Mouse (Mus musculus) ES-E14 (cell line): ENCODE measurements around the gene Klk1b21. TPM values are rescaled to one million over a fixed set of nuclear protein-coding genes. Genes with fewer than 3 reads are reported as not detected.

Source experiments
- DNase-seq: peaks from one replicate; pipeline ENCODE4 v3.0.0-alpha.2; 2013; ENCODE audit warnings: low read depth, low spot score
- H3K27ac ChIP-seq: 2 replicates; pipeline ENCODE4 v1.5.1; 2012; ENCODE audit warnings: low read depth, mild to moderate bottlenecking, low read length, moderate library complexity, mixed read lengths; ENCODE audit not compliant: poor library complexity, insufficient read depth, severe bottlenecking
- H3K36me3 ChIP-seq: 2 replicates; pipeline ENCODE4 v1.6.1; 2012; ENCODE audit warnings: mild to moderate bottlenecking, low read length, moderate library complexity, mixed read lengths; ENCODE audit not compliant: control insufficient read depth, poor library complexity, insufficient read depth, severe bottlenecking
- H3K4me1 ChIP-seq, 2 experiments: fragments of 150-350 bp in 1 of 2; sonication (generic) in 1 of 2; 2 replicates each; pipeline ENCODE4 v1.6.1; 2012; ENCODE audit warnings: low read length in 2 of 2, mild to moderate bottlenecking in 1 of 2, mixed read lengths in 1 of 2; ENCODE audit not compliant: control insufficient read depth in 2 of 2, insufficient read depth in 2 of 2, poor library complexity in 1 of 2
- H3K4me3 ChIP-seq, 2 experiments: fragments of 150-350 bp in 1 of 2; sonication (generic) in 1 of 2; 2 replicates each; pipeline ENCODE4 v1.5.1; 2012; ENCODE audit warnings: low read length in 2 of 2, low read depth in 1 of 2, mild to moderate bottlenecking in 1 of 2, mixed read lengths in 1 of 2; ENCODE audit not compliant: insufficient read depth in 1 of 2, poor library complexity in 1 of 2, severe bottlenecking in 1 of 2
- H3K9ac ChIP-seq: 2 replicates; pipeline ENCODE4 v1.6.1; 2012; ENCODE audit warnings: low read depth, mild to moderate bottlenecking, low read length, mixed read lengths; ENCODE audit not compliant: poor library complexity, insufficient read depth, severe bottlenecking
- H3K9me3 ChIP-seq: fragments of 150-350 bp; sonication (generic); 2 replicates; pipeline ENCODE4 v1.6.1; 2012; ENCODE audit warnings: low read depth, mild to moderate bottlenecking, low read length; ENCODE audit not compliant: control insufficient read depth, insufficient read depth
- CHD2 ChIP-seq: IDR thresholded peaks from 2 replicates; pipeline ENCODE4 v1.6.1; 2014; ENCODE audit warnings: mild to moderate bottlenecking, low read depth, low read length, inconsistent platforms
- HCFC1 ChIP-seq: IDR thresholded peaks from 2 replicates; pipeline ENCODE4 v1.6.1; 2012; ENCODE audit warnings: low read length, inconsistent platforms, borderline replicate concordance; ENCODE audit not compliant: insufficient read depth
- MAFK ChIP-seq: IDR thresholded peaks from 2 replicates; pipeline ENCODE4 v1.6.1; 2014; ENCODE audit warnings: mild to moderate bottlenecking, low read depth, low read length, inconsistent platforms; ENCODE audit not compliant: insufficient read depth
- ZC3H11A ChIP-seq: IDR thresholded peaks from 2 replicates; pipeline ENCODE4 v1.6.1; 2012; ENCODE audit warnings: low read depth, mild to moderate bottlenecking, inconsistent platforms, low read length, borderline replicate concordance
- ZNF384 ChIP-seq: IDR thresholded peaks from 2 replicates; pipeline ENCODE4 v1.6.1; 2012; ENCODE audit warnings: low read depth, low read length, inconsistent platforms
- in situ Hi-C, 2 experiments: fragments of 600-800 bp; cut with MboI; formaldehyde crosslinking; loops; one replicate each; pipeline ENCODE4 v1.15.1; 2025; ENCODE audit warnings: low sequenced_read_pairs in 2 of 2, inconsistent platforms in 1 of 2; ENCODE audit not compliant: unreplicated experiment in 2 of 2
- total RNA-seq: library from RNA; depleted of rRNA; stranded (reverse); fragments of 300-350 nt; gene quantifications from 2 replicates; pipeline ENCODE4 v1.2.3, GENCODE M21; 2012; rRNA removed

The Klk1b21 gene
- total RNA-seq, 1 experiment: not detected

DNA sequence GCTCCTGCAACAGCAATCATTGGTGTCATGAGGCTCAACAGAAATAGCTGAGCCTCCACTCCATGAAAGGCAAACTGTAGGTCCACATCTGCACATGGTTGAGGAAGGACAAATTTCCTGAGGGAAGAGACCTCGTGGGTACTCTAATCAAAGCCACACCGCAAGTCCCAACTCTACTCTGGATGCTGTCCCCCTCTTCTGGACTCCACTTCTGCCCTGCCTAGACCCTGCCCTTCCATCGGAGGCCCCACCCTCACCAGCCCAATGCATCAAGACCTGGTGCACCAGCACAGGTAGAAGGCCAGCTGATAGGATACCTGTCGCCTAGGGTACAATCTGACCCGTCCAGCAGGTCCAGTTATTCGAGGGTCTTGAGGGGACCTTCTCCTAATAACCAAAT is 21.3 kb downstream of the Klk1b21 start:
- Histone ChIP-seq H3K9me3 (no peaks in the 10 kb centered on the region), H3K4me1 (no peaks in the 10 kb centered on the region), H3K4me3 (no peak overlapping the region), H3K27ac (no peak overlapping the region), H3K9ac (no peak overlapping the region), H3K36me3 (no peaks in the 10 kb centered on the region; the same call in 1 of the 2 replicates)
- in situ Hi-C loops: no loop called here
- DNase-seq: no peak
- TF ChIP-seq ZC3H11A (no peak), MAFK (no peak), CHD2 (no peak), HCFC1 (no peak), ZNF384 (no peak)

DNA sequence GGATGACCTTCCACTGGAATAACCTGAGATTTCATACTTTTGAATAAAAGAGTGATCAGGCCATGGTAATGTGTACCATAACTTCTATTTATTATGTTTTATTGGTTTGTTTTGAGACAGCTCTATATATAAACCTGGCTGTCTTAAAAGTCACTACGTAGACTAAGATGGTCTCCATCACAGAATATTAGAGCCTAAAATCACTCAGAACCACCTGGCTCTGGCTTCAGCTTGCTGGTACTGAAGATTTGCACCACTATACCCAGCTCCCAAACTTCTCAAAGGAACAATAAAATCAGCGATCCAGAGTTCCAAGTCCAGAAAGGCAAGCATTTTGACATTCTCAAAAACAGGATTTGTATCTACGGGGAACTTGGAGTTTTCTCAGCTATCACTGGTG is 34.3 kb downstream of the Klk1b21 start, which contains the start of gene Klk1b16:
Klk1b16 (plus strand) TSS at position 301 of the 400 bp plus-strand sequence.
- TF ChIP-seq ZC3H11A: no peak
- TF ChIP-seq ZNF384: no peak
- TF ChIP-seq MAFK: no peak
- TF ChIP-seq HCFC1: no peak
- no peak for TF ChIP-seq CHD2
- Histone ChIP-seq H3K9ac (no peak within 1 kb of the TSS), H3K4me1 (no peaks in the 10 kb centered on the region), H3K4me3 (no peak within 1 kb of the TSS), H3K27ac (no peak within 1 kb of the TSS), H3K9me3 (no peaks in the 10 kb centered on the region), H3K36me3 (no peaks in the 10 kb centered on the region)
- in situ Hi-C loops: loop anchor here in 1 of 2 experiments (10.0 kb wide), 1 partner anchor 62 kb away; no protein-coding TSS in a partner anchor
- no peak for DNase-seq

Other genes with a start within 250 kb of the Klk1b21 start
- gene Klk4, start 221.2 kb upstream of the Klk1b21 start, total RNA-seq: not detected in 2 replicates
- not detected in 2 replicates for gene Klk15, start 168.6 kb upstream of the Klk1b21 start, total RNA-seq
- not detected in 2 replicates for gene Klk1b8, start 151.7 kb upstream of the Klk1b21 start, total RNA-seq
- not detected in 2 replicates for gene Klk1b1, start 135.6 kb upstream of the Klk1b21 start, total RNA-seq
- gene Klk1b9, start 126.3 kb upstream of the Klk1b21 start, total RNA-seq: not detected in 2 replicates
- not detected in 2 replicates for gene Klk1b11, start 106.5 kb upstream of the Klk1b21 start, total RNA-seq
- gene Klk1b26, start 90.2 kb upstream of the Klk1b21 start, total RNA-seq: not detected in 2 replicates
- not detected in 2 replicates for gene Klk1b27, start 50.0 kb upstream of the Klk1b21 start, total RNA-seq
- not detected in 2 replicates for gene Klk1b22, start 10.3 kb downstream of the Klk1b21 start, total RNA-seq
- not detected in 2 replicates for gene Klk1b16, start 34.4 kb downstream of the Klk1b21 start, total RNA-seq
- not detected in 2 replicates for gene Klk1b24, start 85.9 kb downstream of the Klk1b21 start, total RNA-seq
- 0.40 TPM in 1 of 2 replicates, not detected in the other for gene Klk1b3, start 95.9 kb downstream of the Klk1b21 start, total RNA-seq
- gene Klk1b4, start 105.1 kb downstream of the Klk1b21 start, total RNA-seq: not detected in 2 replicates
- not detected in 2 replicates for gene Klk1b5, start 113.6 kb downstream of the Klk1b21 start, total RNA-seq
- 4.0 and 5.8 TPM in 2 replicates for gene Klk1, start 123.0 kb downstream of the Klk1b21 start, total RNA-seq
- not detected in 2 replicates for gene Gm36864, start 133.8 kb downstream of the Klk1b21 start, total RNA-seq
- 0.42 and 0.58 TPM in 2 replicates for gene 1700028J19Rik, start 144.4 kb downstream of the Klk1b21 start, total RNA-seq
- gene 2410002F23Rik, start 144.4 kb downstream of the Klk1b21 start, total RNA-seq: 127 and 194 TPM in 2 replicates
- 0.18 and 0.58 TPM in 2 replicates for gene Acp4, start 155.1 kb downstream of the Klk1b21 start, total RNA-seq
- 1.4 TPM in 1 of 2 replicates, not detected in the other for gene Gm15517, start 159.1 kb downstream of the Klk1b21 start, total RNA-seq
- 2.2 TPM in 2 replicates for gene Clec11a, start 204.6 kb downstream of the Klk1b21 start, total RNA-seq
- gene Shank1, start 207.9 kb downstream of the Klk1b21 start, total RNA-seq: 1.0 and 1.5 TPM in 2 replicates